Mouse (Mus musculus) forebrain, postnatal 0 days (tissue): ENCODE measurements around the gene Tmcc3. TPM values are rescaled to one million over a fixed set of nuclear protein-coding genes. Genes with fewer than 3 reads are reported as not detected.

Experiments
- ATAC-seq: fragments of 200-750 bp; cut with Nextera tagmentation; 2 replicates; pipeline ENCODE4 v1.8.0; 2017; ENCODE audit warnings: mild to moderate bottlenecking, moderate library complexity
- DNase-seq: peaks from one replicate; pipeline ENCODE4 v3.0.0-alpha.2; 2015
- H3K27ac ChIP-seq: fragments of 300-500 bp; sonication (generic); 2 replicates; pipeline ENCODE4 v1.5.1; 2014; ENCODE audit warnings: low read depth, mild to moderate bottlenecking, antibody characterized with exemption, low read length, moderate library complexity, mixed read lengths
- H3K27me3 ChIP-seq: fragments of 300-500 bp; sonication (generic); 2 replicates; pipeline ENCODE4 v1.6.1; 2014; ENCODE audit warnings: mild to moderate bottlenecking, low read length, mixed read lengths; ENCODE audit not compliant: insufficient read depth
- H3K36me3 ChIP-seq: fragments of 300-500 bp; sonication (generic); 2 replicates; pipeline ENCODE4 v1.6.1; 2014; ENCODE audit warnings: mild to moderate bottlenecking, moderate library complexity; ENCODE audit not compliant: insufficient read depth
- H3K4me1 ChIP-seq: fragments of 300-500 bp; sonication (generic); 2 replicates; pipeline ENCODE4 v1.6.1; 2014; ENCODE audit warnings: antibody characterized with exemption; ENCODE audit not compliant: insufficient read depth
- H3K4me2 ChIP-seq: fragments of 300-500 bp; sonication (generic); 2 replicates; pipeline ENCODE4 v1.6.1; 2014; ENCODE audit warnings: low read depth, mild to moderate bottlenecking, moderate library complexity
- H3K4me3 ChIP-seq: fragments of 300-500 bp; sonication (generic); 2 replicates; pipeline ENCODE4 v1.5.1; 2014; ENCODE audit warnings: low read depth, low read length, mixed read lengths
- H3K9ac ChIP-seq: fragments of 300-500 bp; sonication (generic); 2 replicates; pipeline ENCODE4 v1.6.1; 2014; ENCODE audit warnings: mild to moderate bottlenecking
- H3K9me3 ChIP-seq: fragments of 300-500 bp; sonication (generic); 2 replicates; pipeline ENCODE4 v1.6.1; 2016; ENCODE audit warnings: low read length
- CTCF ChIP-seq: sonication (generic); IDR thresholded peaks from 2 replicates; pipeline ENCODE4 v1.5.1; 2016; ENCODE audit warnings: antibody characterized with exemption, control low read depth, low read depth
- WGBS: fragments of 180-500 bp; shearing (Covaris S2); extraction: QIAGEN DNeasy Blood & Tissue Kit; methylation state at CpG from one replicate; pipeline ENCODE4 v1.1.7; 2014; 5-methylcytosine and 5-hydroxymethylcytosine counted together
- polyA plus RNA-seq: library from polyadenylated mRNA; unstranded; fragments of >200 nt; fragmentation: Nextera tagmentation; extraction: Ambion mirVana; gene quantifications from 2 replicates; pipeline ENCODE4 v1.2.1, GENCODE M21; 2015
- total RNA-seq: library from RNA; depleted of rRNA; stranded (reverse); fragments of >200 nt; gene quantifications from 2 replicates; pipeline ENCODE4 v1.2.3, GENCODE M21; 2014

Gene Tmcc3
- total and polyA plus RNA-seq, 2 experiments from 2014 or later = 7.5 to 10.2 TPM

DNA sequence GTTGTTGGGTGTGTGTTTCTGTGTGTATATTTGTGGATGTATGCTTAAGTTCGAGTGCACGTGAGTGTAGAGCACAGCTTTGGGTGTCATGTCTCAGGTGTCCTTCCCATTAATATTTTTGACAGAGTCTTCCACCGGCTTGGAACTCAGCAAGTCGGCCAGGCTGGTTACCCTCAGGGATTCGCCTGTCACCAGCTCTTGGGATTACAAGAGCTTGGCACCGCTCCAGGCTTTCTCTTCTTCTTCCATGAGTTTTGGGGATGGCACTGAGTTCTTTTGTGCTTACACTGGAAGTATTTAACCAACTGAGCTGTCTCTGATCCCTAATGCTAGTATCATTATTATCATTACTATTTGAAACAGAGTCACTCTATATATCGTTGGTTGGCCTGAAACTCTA is 29.0 kb upstream of the Tmcc3 start:
- WGBS = 79% methylated on average over 7 of the region's 7 CpGs
- no peaks in the 10 kb centered on the region for H3K9me3 ChIP-seq
- H3K27me3 ChIP-seq = no peaks in the 10 kb centered on the region
- DNase-seq (no peak), ATAC-seq (no peak)
- no peak overlapping the region for H3K4me3 ChIP-seq
- no peaks in the 10 kb centered on the region for H3K36me3 ChIP-seq
- no peak overlapping the region for H3K9ac ChIP-seq
- TF ChIP-seq CTCF = no peak
- H3K4me1 ChIP-seq = no peaks in the 10 kb centered on the region
- H3K27ac ChIP-seq = no peak overlapping the region
- H3K4me2 ChIP-seq = no peak overlapping the region

DNA sequence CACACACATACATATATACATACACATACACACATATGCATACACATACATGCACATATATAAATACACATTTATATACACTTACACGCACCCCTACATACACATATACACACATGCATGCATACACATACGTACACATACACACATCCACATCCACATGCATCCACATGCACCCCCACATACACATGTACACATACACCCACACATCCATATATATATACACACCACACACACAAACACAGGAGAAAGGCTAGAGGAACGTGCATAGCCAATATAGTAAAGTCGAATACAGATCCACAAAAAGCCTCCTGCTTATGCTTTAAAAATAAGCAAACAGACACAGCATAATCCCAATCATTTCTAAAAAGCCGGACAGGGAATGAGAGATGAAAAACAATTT is 17.3 kb upstream of the Tmcc3 start:
- H3K36me3 ChIP-seq = no peaks in the 10 kb centered on the region
- DNase-seq (no peak), ATAC-seq (no peak)
- no peak overlapping the region for H3K4me3 ChIP-seq
- no peaks in the 10 kb centered on the region for H3K9me3 ChIP-seq
- 74% methylated on average over 5 of the region's 5 CpGs for WGBS
- H3K9ac ChIP-seq = no peak overlapping the region
- no peak for TF ChIP-seq CTCF
- no peaks in the 10 kb centered on the region for H3K4me1 ChIP-seq
- H3K27ac ChIP-seq = no peak overlapping the region
- H3K27me3 ChIP-seq = no peaks in the 10 kb centered on the region
- no peak overlapping the region for H3K4me2 ChIP-seq

DNA sequence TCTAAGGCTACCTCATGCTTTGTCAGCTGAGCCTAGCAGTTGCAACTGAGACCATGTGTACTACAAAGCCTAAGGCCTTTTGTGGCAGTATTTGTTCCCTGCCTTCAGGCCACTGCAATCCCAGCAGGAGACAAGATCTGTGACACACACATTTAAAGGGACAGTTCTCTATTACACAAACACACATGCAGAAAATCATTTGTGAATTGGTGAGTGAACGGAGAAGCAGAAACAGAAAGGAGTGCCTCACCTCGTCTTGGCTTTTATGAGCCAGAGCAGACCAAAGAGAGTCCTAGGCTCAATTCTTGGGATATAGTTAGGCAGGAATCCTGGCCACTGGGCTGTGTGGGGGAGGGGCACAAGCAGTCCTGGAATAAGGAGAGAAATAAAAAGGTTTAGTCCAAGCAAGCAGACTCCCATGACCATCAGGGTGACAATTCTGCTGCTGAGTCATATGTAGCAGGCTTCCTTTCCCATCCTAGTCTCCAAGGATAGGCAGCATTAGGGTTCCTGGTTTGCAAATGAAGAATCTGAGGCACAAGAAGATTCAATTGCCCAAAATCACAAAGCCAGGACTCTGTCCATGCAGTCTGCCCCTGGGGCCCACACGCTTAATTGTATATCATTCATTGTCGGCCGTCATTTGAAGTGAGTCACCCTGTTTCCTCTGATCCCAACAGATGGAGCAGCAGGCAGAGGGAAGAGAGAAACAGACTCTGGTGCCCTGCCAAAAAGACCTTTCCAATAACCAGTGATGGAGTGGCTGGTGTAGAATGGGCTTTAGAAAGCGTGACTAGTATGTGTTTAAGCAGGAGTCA is 16.6 kb upstream of the Tmcc3 start:
- Histone ChIP-seq H3K4me2 (no peak overlapping the region), H3K36me3 (no peaks in the 10 kb centered on the region), H3K27ac (no peak overlapping the region), H3K4me1 (no peaks in the 10 kb centered on the region), H3K4me3 (no peak overlapping the region), H3K27me3 (no peaks in the 10 kb centered on the region), H3K9me3 (no peaks in the 10 kb centered on the region), H3K9ac (no peak overlapping the region)
- 20% methylated on average over 6 of the region's 6 CpGs for WGBS
- TF ChIP-seq CTCF = no peak
- DNase-seq (peak; percentile 26), ATAC-seq (peak; percentile 51; the same call in 1 of the 2 replicates)

DNA sequence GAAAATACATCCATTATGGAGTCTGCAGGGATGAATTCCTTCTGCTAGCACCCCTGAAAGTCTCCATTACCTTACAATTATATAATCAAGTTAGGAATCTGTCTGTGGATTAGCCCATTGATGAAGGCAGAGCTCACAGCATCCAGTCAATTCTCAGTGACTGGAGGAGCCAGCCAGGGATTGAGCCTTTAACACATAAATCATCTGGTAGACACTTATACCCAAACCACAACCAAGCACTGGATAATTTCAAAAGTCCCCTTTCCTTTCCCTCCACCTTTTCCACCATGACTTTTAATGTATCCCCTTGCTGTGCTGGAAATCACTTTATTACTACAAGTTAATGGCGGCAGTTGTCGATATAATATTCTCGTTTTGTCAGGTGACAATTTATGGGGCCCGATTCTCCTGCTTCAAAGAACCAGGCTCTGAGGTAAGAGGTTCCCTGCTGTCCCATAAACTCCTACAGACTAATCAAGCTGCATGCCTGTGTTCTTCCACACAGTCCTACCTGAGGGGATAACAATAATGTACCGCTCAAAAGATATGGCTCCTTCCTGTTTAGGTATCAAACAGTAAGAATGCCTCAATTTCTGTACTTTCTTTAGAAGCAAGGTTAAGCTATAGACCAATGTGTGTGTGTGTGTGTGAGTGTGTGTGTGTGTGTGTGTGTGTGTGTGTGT is 15.7 kb upstream of the Tmcc3 start:
- ATAC-seq (no peak), DNase-seq (no peak)
- Histone ChIP-seq H3K9me3 (no peaks in the 10 kb centered on the region), H3K4me2 (no peak overlapping the region), H3K4me1 (no peaks in the 10 kb centered on the region), H3K27ac (no peak overlapping the region), H3K27me3 (no peaks in the 10 kb centered on the region), H3K4me3 (no peak overlapping the region), H3K9ac (no peak overlapping the region), H3K36me3 (no peaks in the 10 kb centered on the region)
- WGBS = 95% methylated on average over 5 of the region's 5 CpGs
- no peak for TF ChIP-seq CTCF

DNA sequence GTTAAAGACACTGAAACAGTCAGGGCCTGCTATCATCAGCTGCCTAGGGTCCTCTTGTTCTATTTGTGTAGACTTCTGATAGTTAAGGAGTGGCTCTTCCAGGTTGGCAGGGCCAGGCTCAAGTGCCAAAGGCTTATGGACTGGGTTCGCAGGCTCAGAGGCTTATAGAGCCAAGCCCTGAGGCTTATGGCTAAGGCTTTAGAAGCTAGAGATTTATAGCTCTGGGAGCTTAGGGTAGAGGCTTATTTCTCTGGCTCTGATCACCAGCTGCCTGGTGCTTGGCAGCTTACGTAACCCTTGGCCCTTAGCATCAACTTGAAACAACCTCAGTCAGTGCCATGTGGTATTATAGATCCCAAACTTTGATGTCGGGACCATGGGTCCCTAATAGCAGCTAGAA is 13.3 kb upstream of the Tmcc3 start, which contains the start of gene Gm4792:
Gene Gm4792, minus strand, starts transcription at position 233 of the 400 bp plus-strand sequence.
- WGBS = 90% methylated on average over 3 of the region's 3 CpGs
- ATAC-seq (no peak), DNase-seq (no peak)
- no peak within 1 kb of the TSS for H3K4me3 ChIP-seq
- no peak for TF ChIP-seq CTCF
- no peaks in the 10 kb centered on the region for H3K27me3 ChIP-seq
- no peak within 1 kb of the TSS for H3K9ac ChIP-seq
- no peak within 1 kb of the TSS for H3K27ac ChIP-seq
- no peaks in the 10 kb centered on the region for H3K4me1 ChIP-seq
- no peaks in the 10 kb centered on the region for H3K36me3 ChIP-seq
- no peak within 1 kb of the TSS for H3K4me2 ChIP-seq
- no peaks in the 10 kb centered on the region for H3K9me3 ChIP-seq

DNA sequence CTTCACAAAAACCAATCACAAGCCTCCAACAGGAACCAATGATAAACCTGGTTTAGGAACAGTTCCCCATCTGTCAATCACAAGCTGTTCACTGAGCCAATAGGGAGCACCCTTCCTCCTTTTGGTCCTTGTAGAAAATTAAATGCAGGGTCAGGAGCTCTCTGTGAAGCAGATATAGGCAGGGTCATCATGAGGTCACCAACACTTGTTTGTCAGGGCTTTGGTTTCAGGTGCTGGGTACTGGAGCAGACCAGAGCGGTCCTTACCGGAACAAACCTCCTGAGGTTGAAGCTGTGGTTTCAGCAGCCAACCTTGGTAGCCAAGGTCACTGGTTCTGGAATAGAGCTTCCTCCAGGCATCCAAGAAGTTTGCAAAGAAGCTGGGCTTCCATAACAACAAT is 12.4 kb upstream of the Tmcc3 start:
- DNase-seq = no peak

DNA sequence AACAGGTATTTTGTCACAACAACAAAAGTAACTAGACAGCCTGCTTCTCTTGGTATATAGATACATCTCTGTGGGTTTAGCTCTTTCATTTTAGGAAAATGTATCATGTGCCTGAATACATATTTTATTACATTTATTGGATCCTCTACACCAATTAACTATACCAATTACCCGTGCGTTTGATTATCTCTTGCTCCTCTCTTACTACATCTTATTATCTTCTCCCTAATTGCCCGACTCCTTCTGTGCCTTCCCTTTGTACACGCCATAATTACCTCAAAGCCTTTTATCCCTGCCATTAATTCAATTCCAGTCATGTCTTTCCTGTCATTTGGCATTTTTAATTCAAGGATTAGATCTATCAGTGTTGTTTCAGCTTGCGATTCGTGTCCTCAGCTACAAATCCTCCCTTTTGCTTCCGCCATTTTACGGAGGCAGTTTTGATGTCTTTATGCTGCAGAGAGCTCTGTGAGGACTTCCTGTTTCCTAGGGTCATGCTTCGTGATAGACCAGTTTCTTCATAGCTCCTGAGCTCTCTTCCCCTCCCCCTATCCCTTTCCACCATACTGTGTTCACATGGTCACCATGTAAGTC is 7.6 kb upstream of the Tmcc3 start:
- ATAC-seq = peak; percentile 25; the same call in 1 of the 2 replicates

More for the DNA sequence above, 12.4 kb upstream of the Tmcc3 start:
- Histone ChIP-seq H3K4me1 (no peaks in the 10 kb centered on the region), H3K9me3 (no peaks in the 10 kb centered on the region), H3K4me3 (no peak overlapping the region), H3K36me3 (no peaks in the 10 kb centered on the region), H3K27me3 (no peaks in the 10 kb centered on the region), H3K4me2 (no peak overlapping the region), H3K9ac (no peak overlapping the region), H3K27ac (no peak overlapping the region)
- ATAC-seq = no peak
- no peak for TF ChIP-seq CTCF
- 93% methylated on average over 2 of the region's 2 CpGs for WGBS

More for the DNA sequence above, 7.6 kb upstream of the Tmcc3 start:
- TF ChIP-seq CTCF = no peak
- no peak overlapping the region for H3K4me2 ChIP-seq
- no peak overlapping the region for H3K4me3 ChIP-seq
- H3K9ac ChIP-seq = no peak overlapping the region
- no peaks in the 10 kb centered on the region for H3K27me3 ChIP-seq
- no peak overlapping the region for H3K27ac ChIP-seq
- H3K9me3 ChIP-seq = no peaks in the 10 kb centered on the region
- no peaks in the 10 kb centered on the region for H3K4me1 ChIP-seq
- no peak for DNase-seq
- H3K36me3 ChIP-seq = no peaks in the 10 kb centered on the region
- 35% methylated on average over 9 of the region's 9 CpGs for WGBS
